ENCODE assay signal across 8 mouse cellular contexts in the genomic region with DNA sequence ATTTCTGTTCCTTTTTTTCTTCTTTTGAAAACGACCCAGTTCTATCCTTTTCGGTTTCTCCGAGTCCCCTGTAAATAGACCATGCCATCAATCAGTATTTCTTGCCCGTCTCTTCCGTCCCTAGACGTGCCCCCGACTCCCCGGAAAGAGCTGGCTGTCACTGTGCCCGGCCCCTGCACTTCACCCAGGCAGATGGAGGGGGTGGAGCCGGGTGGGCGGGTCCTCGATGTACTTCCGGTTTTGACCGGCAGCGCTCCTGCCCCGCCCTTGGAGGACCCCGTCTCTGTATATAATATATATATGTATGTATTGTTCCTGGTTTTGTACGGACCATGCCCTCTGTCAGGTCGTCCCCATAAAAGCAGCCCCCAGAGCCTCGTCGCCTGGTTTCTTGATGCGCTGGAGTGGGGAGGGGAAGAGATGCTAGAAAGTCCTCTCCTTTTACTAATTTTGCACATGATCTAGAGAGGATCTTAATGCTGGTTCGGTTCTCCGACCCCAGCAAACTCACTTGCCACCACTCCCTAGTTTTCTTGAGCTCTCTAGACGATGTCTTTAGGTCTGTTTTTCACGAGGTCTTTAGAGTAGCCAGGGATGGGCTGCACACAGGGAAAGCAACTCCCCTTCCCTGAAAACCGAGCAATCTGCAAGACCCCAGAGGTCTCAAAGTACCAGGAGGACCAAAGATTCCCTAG. TPM values are rescaled to one million over a fixed set of nuclear protein-coding genes. Genes with fewer than 3 reads are reported as not detected.
DNase-seq lines count a peak whose midpoint lies in the region; ATAC-seq and TF ChIP-seq lines count a peak whose summit lies in the region.

No protein-coding gene starts in this region.

- peak; percentile 81 for DNase-seq in CD4-positive, CD25-positive, alpha-beta regulatory T cell, adult 2 months (ENCODE audit: low read depth, low spot score)
- peak; percentile 63 to 73 for DNase-seq in adrenal gland, postnatal 4 days (ENCODE audit: low spot score in 2 of 2)
- peak; percentile 91 for DNase-seq in liver, postnatal 0 days
- DNase-seq in neural tube, embryonic 11.5 days (ENCODE audit: low spot score) = peak; percentile 88
- peak; percentile 90 for DNase-seq in testis, postnatal 10 days (ENCODE audit: low spot score)

- peak overlapping the region; percentile 80 for H3K4me2 ChIP-seq in heart, embryonic 12.5 days
- peak overlapping the region; percentile 80 for H3K4me2 ChIP-seq in kidney, embryonic 15.5 days
- H3K4me2 ChIP-seq in liver, postnatal 0 days (ENCODE audit: low read depth, low read length) = peak overlapping the region; percentile 88
- peak overlapping the region; percentile 78 for H3K4me2 ChIP-seq in neural tube, embryonic 11.5 days (ENCODE audit: low read depth)

- no peak for TF ChIP-seq EP300 in liver, postnatal 0 days (IDR thresholded peaks at IDR 0.05; ENCODE audit: low read depth)

- no peaks in the 10 kb centered on the region for H3K9me3 ChIP-seq in heart, embryonic 12.5 days (replicated peaks)
- H3K9me3 ChIP-seq in kidney, embryonic 15.5 days (replicated peaks) = no peaks in the 10 kb centered on the region
- H3K9me3 ChIP-seq in liver, postnatal 0 days (ENCODE audit: low read length) = no peaks in the 10 kb centered on the region
- H3K9me3 ChIP-seq in neural tube, embryonic 11.5 days (ENCODE audit: control insufficient read depth, low read length) = no peaks in the 10 kb centered on the region

- peak overlapping the region; percentile 24; the same call in 1 of the 2 replicates for H3K27ac ChIP-seq in embryonic fibroblast, embryonic 13.5 days (ENCODE audit: insufficient read depth, low read length)
- peak overlapping the region; percentile 69 for H3K27ac ChIP-seq in heart, embryonic 12.5 days (ENCODE audit: poor library complexity, severe bottlenecking)
- H3K27ac ChIP-seq in kidney, embryonic 15.5 days = peak overlapping the region; percentile 84
- peak overlapping the region; percentile 48 for H3K27ac ChIP-seq in liver, postnatal 0 days (ENCODE audit: low read depth)
- H3K27ac ChIP-seq in neural tube, embryonic 11.5 days (ENCODE audit: low read depth, low read length) = peak overlapping the region; percentile 58

- TF ChIP-seq CTCF in embryonic fibroblast, embryonic 13.5 days (IDR thresholded peaks at IDR 0.05; ENCODE audit: borderline replicate concordance, insufficient read depth, low read length) = no peak
- no peak for TF ChIP-seq CTCF in liver, postnatal 0 days (IDR thresholded peaks at IDR 0.05; ENCODE audit: low read depth)

- H3K9ac ChIP-seq in heart, embryonic 12.5 days = peak overlapping the region; percentile 70
- peak overlapping the region; percentile 48 for H3K9ac ChIP-seq in kidney, embryonic 15.5 days
- peak overlapping the region; percentile 57 for H3K9ac ChIP-seq in liver, postnatal 0 days (replicated peaks)
- peak overlapping the region; percentile 65 for H3K9ac ChIP-seq in neural tube, embryonic 11.5 days (ENCODE audit: low read length)

- ATAC-seq in heart, embryonic 12.5 days (ENCODE audit: insufficient number of reproducible peaks, low FRiP score) = peak; percentile 65
- peak; percentile 31; the same call in 1 of the 2 replicates for ATAC-seq in kidney, embryonic 15.5 days (replicated peaks; ENCODE audit: low FRiP score)
- peak; percentile 22; the same call in 1 of the 2 replicates for ATAC-seq in liver, postnatal 0 days
- ATAC-seq in neural tube, embryonic 11.5 days (ENCODE audit: insufficient read depth, low FRiP score, low TSS enrichment) = peak; percentile 70

- H3K4me3 ChIP-seq in embryonic fibroblast, embryonic 13.5 days (ENCODE audit: insufficient read depth, low read length) = peak overlapping the region; percentile 20; the same call in 1 of the 2 replicates
- H3K4me3 ChIP-seq in heart, embryonic 12.5 days = peak overlapping the region; percentile 48
- peak overlapping the region; percentile 49 for H3K4me3 ChIP-seq in kidney, embryonic 15.5 days (replicated peaks)
- peak overlapping the region; percentile 49 for H3K4me3 ChIP-seq in liver, postnatal 0 days (ENCODE audit: low read depth, low read length)
- H3K4me3 ChIP-seq in neural tube, embryonic 11.5 days (ENCODE audit: low read depth, low read length) = peak overlapping the region; percentile 27

- 2% methylated on average over 27 of the region's 27 CpGs for WGBS in heart, embryonic 12.5 days
- 2% methylated on average over 27 of the region's 27 CpGs for WGBS in kidney, embryonic 15.5 days
- 2% methylated on average over 27 of the region's 27 CpGs for WGBS in liver, postnatal 0 days (ENCODE audit: insufficient replicate concordance)
- 3% methylated on average over 27 of the region's 27 CpGs for WGBS in neural tube, embryonic 11.5 days

- H3K36me3 ChIP-seq in heart, embryonic 12.5 days = peaks cover 41% of the 10 kb centered on the region
- H3K36me3 ChIP-seq in kidney, embryonic 15.5 days = peaks cover 43% of the 10 kb centered on the region
- peaks cover 21% of the 10 kb centered on the region for H3K36me3 ChIP-seq in liver, postnatal 0 days (replicated peaks; ENCODE audit: insufficient read depth, low read length)
- H3K36me3 ChIP-seq in neural tube, embryonic 11.5 days (ENCODE audit: control insufficient read depth, insufficient read depth, low read length) = peaks cover 11% of the 10 kb centered on the region

- peaks cover 4% of the 10 kb centered on the region; the same call in 1 of the 2 replicates for H3K4me1 ChIP-seq in embryonic fibroblast, embryonic 13.5 days (ENCODE audit: control insufficient read depth, insufficient read depth, low read length)
- H3K4me1 ChIP-seq in heart, embryonic 12.5 days (replicated peaks) = peaks cover 63% of the 10 kb centered on the region
- H3K4me1 ChIP-seq in kidney, embryonic 15.5 days = peaks cover 55% of the 10 kb centered on the region
- peaks cover 31% of the 10 kb centered on the region for H3K4me1 ChIP-seq in liver, postnatal 0 days (ENCODE audit: insufficient read depth)
- peaks cover 26% of the 10 kb centered on the region for H3K4me1 ChIP-seq in neural tube, embryonic 11.5 days (ENCODE audit: control insufficient read depth, insufficient read depth, low read length)

- peak; percentile 53 for TF ChIP-seq POLR2A in embryonic fibroblast, embryonic 13.5 days (IDR thresholded peaks at IDR 0.05; ENCODE audit: low read depth, low read length)

- H3K27me3 ChIP-seq in heart, embryonic 12.5 days (replicated peaks) = no peaks in the 10 kb centered on the region
- H3K27me3 ChIP-seq in kidney, embryonic 15.5 days = no peaks in the 10 kb centered on the region
- H3K27me3 ChIP-seq in liver, postnatal 0 days (ENCODE audit: insufficient read depth, low read length) = peaks cover 30% of the 10 kb centered on the region
- H3K27me3 ChIP-seq in neural tube, embryonic 11.5 days (ENCODE audit: control insufficient read depth, insufficient read depth, low read length) = no peaks in the 10 kb centered on the region

RNA-seq across cellular contexts. Expression of a gene that starts 3.0 kb away (rescaled TPM):
- 10 to 100 TPM; 16.2 to 22.5 TPM for total RNA-seq in adrenal gland, postnatal 4 days (2021)
- polyA plus RNA-seq in embryonic fibroblast, embryonic 13.5 days (2011; ENCODE audit: insufficient read length, low read depth, missing spikeins) = 11.6 and 14.2 TPM in 2 replicates
- 14.8 and 16.5 TPM in 2 replicates for polyA plus RNA-seq in heart, embryonic 12.5 days (2016; fragmentation: Nextera tagmentation; extraction: Ambion mirVana)
- 16.9 and 21.2 TPM in 2 replicates for polyA plus RNA-seq in kidney, embryonic 15.5 days (2015; fragmentation: Nextera tagmentation; extraction: Ambion mirVana)
- 14.5 and 16.1 TPM in 2 replicates for polyA plus RNA-seq in liver, postnatal 0 days (2015; fragmentation: Nextera tagmentation; extraction: Ambion mirVana)
- polyA plus RNA-seq in neural tube, embryonic 11.5 days (2014; fragmentation: Nextera tagmentation; extraction: Ambion mirVana) = 53.1 and 56.2 TPM in 2 replicates

RNA-seq across cellular contexts. Expression of a gene that starts 15.8 kb away (rescaled TPM):
- 100 to 1,000 TPM; 108 to 113 TPM for total RNA-seq in adrenal gland, postnatal 4 days (2021)
- 44.3 and 61.7 TPM in 2 replicates for polyA plus RNA-seq in embryonic fibroblast, embryonic 13.5 days (2011; ENCODE audit: insufficient read length, low read depth, missing spikeins)
- 10.4 and 12.2 TPM in 2 replicates for polyA plus RNA-seq in heart, embryonic 12.5 days (2016; fragmentation: Nextera tagmentation; extraction: Ambion mirVana)
- 10.0 and 10.6 TPM in 2 replicates for polyA plus RNA-seq in kidney, embryonic 15.5 days (2015; fragmentation: Nextera tagmentation; extraction: Ambion mirVana)
- polyA plus RNA-seq in liver, postnatal 0 days (2015; fragmentation: Nextera tagmentation; extraction: Ambion mirVana) = 5.7 and 6.1 TPM in 2 replicates
- polyA plus RNA-seq in neural tube, embryonic 11.5 days (2014; fragmentation: Nextera tagmentation; extraction: Ambion mirVana) = 15.3 and 17.0 TPM in 2 replicates

RNA-seq across cellular contexts. Expression of a gene that starts 30.5 kb away (rescaled TPM):
- 1 to 10 TPM; 2.8 to 3.9 TPM for total RNA-seq in adrenal gland, postnatal 4 days (2021)
- not detected in 2 replicates for polyA plus RNA-seq in embryonic fibroblast, embryonic 13.5 days (2011; ENCODE audit: insufficient read length, low read depth, missing spikeins)
- 20.6 and 26.6 TPM in 2 replicates for polyA plus RNA-seq in heart, embryonic 12.5 days (2016; fragmentation: Nextera tagmentation; extraction: Ambion mirVana)
- 1.2 and 1.7 TPM in 2 replicates for polyA plus RNA-seq in kidney, embryonic 15.5 days (2015; fragmentation: Nextera tagmentation; extraction: Ambion mirVana)
- polyA plus RNA-seq in liver, postnatal 0 days (2015; fragmentation: Nextera tagmentation; extraction: Ambion mirVana) = 0.13 and 0.96 TPM in 2 replicates
- 1.9 and 2.2 TPM in 2 replicates for polyA plus RNA-seq in neural tube, embryonic 11.5 days (2014; fragmentation: Nextera tagmentation; extraction: Ambion mirVana)

RNA-seq across cellular contexts. Expression of a gene that starts 34.5 kb away (rescaled TPM):
- total RNA-seq in adrenal gland, postnatal 4 days (2021) = 10 to 100 TPM; 59.8 to 69.3 TPM
- polyA plus RNA-seq in embryonic fibroblast, embryonic 13.5 days (2011; ENCODE audit: insufficient read length, low read depth, missing spikeins) = 8.6 and 10.0 TPM in 2 replicates
- 65.1 and 68.3 TPM in 2 replicates for polyA plus RNA-seq in heart, embryonic 12.5 days (2016; fragmentation: Nextera tagmentation; extraction: Ambion mirVana)
- polyA plus RNA-seq in kidney, embryonic 15.5 days (2015; fragmentation: Nextera tagmentation; extraction: Ambion mirVana) = 49.4 and 56.2 TPM in 2 replicates
- 16.2 and 17.3 TPM in 2 replicates for polyA plus RNA-seq in liver, postnatal 0 days (2015; fragmentation: Nextera tagmentation; extraction: Ambion mirVana)
- polyA plus RNA-seq in neural tube, embryonic 11.5 days (2014; fragmentation: Nextera tagmentation; extraction: Ambion mirVana) = 16.2 and 17.9 TPM in 2 replicates

RNA-seq across cellular contexts. Expression of a gene that starts 39.3 kb away (rescaled TPM):
- not detected for total RNA-seq in adrenal gland, postnatal 4 days (2021)
- polyA plus RNA-seq in embryonic fibroblast, embryonic 13.5 days (2011; ENCODE audit: insufficient read length, low read depth, missing spikeins) = not detected in 2 replicates
- 0.30 TPM in 1 of 2 replicates, not detected in the other for polyA plus RNA-seq in heart, embryonic 12.5 days (2016; fragmentation: Nextera tagmentation; extraction: Ambion mirVana)
- not detected in 2 replicates for polyA plus RNA-seq in kidney, embryonic 15.5 days (2015; fragmentation: Nextera tagmentation; extraction: Ambion mirVana)
- polyA plus RNA-seq in liver, postnatal 0 days (2015; fragmentation: Nextera tagmentation; extraction: Ambion mirVana) = not detected in 2 replicates
- not detected in 2 replicates for polyA plus RNA-seq in neural tube, embryonic 11.5 days (2014; fragmentation: Nextera tagmentation; extraction: Ambion mirVana)

Comparison
In these comparisons a context has a peak if more than half of its experiments do, and no peak if none do; other contexts are left out.
1. Peak in every context shown above with its lines: DNase-seq, ATAC-seq, H3K4me3 ChIP-seq and H3K27ac ChIP-seq.
2. H3K27ac ChIP-seq: peak in every context shown above with its lines; median percentile 84 in kidney, embryonic 15.5 days; 69 in heart, embryonic 12.5 days; 58 in neural tube, embryonic 11.5 days; 48 in liver, postnatal 0 days; 24 in embryonic fibroblast, embryonic 13.5 days.